Mouse (Mus musculus) adipocyte (in vitro differentiated cells): ENCODE results near the gene Cage1.
A peak's percentile ranks its signal among the peaks of the same experiment; 100 is the strongest.

ENCODE experiments used
- DNase-seq: peaks from one replicate; pipeline ENCODE4 v3.0.0-alpha.2; 2016; ENCODE audit warnings: low spot score

The Cage1 gene

GRCm38 (mm10) chr13:37965126-37965914 is 71.5 kb downstream of the Cage1 start:
- no peak for DNase-seq

DNA sequence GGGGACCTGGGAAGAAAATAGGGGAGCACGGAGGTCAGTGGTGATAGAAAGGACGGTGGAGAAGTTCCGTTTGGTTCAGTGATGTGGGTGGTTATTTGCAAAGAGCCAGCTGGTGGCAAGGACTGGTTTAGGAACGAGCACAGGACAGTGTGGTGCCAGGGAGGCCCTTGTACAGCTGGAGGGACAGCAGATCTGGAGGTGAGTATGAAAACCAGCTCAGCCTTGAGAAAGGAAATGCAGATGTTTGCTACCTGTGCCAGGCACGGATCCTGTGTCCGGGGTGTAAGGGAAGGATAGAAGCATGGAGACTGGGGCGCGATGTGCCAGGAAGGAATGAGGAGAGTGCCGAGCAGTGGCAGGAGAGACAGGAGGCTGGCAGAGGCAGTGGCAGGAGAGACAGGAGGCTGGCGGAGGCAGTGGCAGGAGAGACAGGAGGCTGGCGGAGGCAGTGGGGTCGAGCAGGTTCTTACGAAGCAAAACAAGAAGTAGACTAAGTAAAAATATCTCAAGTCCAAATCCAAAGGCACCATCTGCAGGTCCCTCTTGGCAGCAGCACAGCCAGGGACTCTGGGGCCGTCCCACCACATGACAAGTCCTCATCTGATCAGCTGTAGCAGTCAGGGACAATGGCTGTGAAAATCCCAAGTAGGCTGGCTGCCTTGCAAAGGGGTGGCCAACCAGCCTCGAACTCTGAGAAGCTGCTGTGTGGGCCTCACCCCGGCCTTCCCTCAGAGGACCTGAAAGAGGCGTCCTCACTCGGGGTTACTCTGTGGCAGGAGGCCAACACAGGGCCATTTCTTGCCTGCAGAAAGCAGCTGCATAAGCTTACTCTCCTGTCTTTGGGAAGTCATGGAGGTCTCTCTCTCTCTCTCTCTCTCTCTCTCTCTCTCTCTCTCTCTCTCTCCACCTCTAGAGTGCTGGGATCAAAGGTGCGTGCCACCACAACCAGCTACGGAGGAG is 72.5 kb downstream of the Cage1 start:
- no peak for DNase-seq

GRCm38 (mm10) chr13:37963354-37964007 is 73.4 kb downstream of the Cage1 start:
- peak; percentile 89 for DNase-seq

GRCm38 (mm10) chr13:37962541-37962940 is 74.3 kb downstream of the Cage1 start:
- DNase-seq: no peak

DNA sequence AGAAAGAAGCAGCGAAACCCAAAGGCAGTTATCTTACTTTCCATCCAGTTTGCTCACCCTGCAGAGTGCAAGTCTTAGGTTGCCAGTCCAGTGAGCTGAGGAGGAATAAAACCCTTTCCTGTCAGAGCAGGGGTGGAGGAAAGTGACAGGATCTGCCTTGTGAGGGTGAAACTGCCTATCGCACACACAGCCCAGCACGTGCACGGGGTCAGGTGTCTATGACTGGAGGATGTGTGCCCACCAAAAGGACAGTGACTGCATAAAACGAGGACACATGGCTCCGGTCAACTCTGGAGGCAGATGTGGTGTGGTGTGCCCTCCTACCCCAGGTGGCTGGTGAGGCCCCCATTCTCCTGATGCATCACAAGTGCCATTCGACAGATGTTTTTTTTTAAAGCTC is 76.9 kb downstream of the Cage1 start:
- no peak for DNase-seq

DNA sequence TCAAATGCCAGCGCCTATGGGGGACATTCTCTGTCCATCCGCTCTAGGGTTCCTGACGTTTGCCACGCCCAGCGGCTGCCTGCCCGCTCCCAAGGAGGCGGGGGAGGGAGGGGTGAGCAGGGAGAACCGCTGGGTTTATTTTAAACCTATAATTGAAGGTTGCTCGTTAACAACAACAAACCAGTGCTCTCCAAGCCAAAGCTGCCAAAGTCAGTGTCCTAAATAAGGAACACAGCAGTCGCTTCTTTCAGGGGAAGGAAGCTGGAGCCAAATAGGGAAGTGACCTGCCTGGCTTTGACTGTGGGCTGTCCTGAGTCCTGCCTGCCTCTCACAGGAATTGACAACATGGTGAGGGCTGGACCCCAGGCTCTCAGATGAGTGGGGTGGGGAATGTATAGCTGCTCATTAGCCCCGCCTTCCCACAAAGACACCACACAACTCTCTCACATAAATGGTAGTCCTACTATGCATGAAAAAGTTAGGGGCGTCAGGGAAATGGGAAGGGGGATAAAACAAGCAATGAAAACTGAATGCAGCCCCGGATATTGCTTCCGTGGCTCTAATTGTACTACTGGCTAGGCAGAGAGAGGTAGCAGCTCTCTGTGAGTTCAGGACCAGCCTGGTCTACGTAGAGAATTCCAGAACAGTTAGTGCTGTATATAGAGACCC is 77.5 kb downstream of the Cage1 start:
- DNase-seq: no peak

GRCm38 (mm10) chr13:37958498-37959238 is 78.2 kb downstream of the Cage1 start:
- no peak for DNase-seq
